Mouse (Mus musculus) adrenal gland, adult 18-20 months (tissue): Measurements from ENCODE around the gene Cry1. TPM values are rescaled to one million over a fixed set of nuclear protein-coding genes. Genes with fewer than 3 reads are reported as not detected.

Experiments used
- DNase-seq, 2 experiments: peaks; one replicate each; pipeline ENCODE4 v3.0.0; 2021 to 2022; ENCODE audit warnings: low spot score in 2 of 2
- total RNA-seq, 2 experiments: library from RNA; stranded (reverse); gene quantifications; 1 replicate in 1 of 2; 2 replicates in 1 of 2; pipeline ENCODE4 v1.2.3; 2021

The Cry1 gene
- total RNA-seq, 2 experiments from 2014 or later = 10.6 to 13.6 TPM

- DNase-seq = no peak
Measured at GRCm38 (mm10) chr10:85164791-85165190, 20.1 kb downstream of the Cry1 start.

DNA sequence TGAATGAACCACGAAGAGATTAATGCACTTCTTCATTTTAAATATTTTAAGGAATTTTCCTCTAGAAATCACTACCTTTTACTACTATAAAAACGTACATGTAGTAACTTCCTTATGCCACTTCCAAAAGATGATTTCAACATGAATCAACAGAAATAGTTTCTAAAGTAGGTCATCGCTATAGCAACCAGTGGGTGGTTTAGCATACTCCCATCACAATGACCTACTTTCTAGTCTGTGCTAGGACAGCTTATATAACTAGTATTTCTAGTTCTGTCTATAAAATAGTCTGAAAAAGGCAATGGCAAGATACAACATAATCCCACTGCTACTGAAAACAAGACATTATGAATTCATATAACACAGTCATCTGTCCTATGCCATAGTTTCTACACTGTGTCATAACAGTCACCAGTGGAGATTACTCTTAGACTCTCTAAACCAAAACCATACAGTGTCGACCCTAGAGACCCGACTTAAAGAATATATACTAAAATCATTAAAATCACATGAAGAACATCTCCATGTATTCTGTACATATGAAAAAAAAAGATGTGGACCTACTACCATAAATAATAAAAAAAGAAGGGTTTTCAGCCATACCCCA lies 23.0 kb downstream of the Cry1 start:
- DNase-seq = no peak

- no peak for DNase-seq
Measured at GRCm38 (mm10) chr10:85159989-85160619, 24.8 kb downstream of the Cry1 start.

DNA sequence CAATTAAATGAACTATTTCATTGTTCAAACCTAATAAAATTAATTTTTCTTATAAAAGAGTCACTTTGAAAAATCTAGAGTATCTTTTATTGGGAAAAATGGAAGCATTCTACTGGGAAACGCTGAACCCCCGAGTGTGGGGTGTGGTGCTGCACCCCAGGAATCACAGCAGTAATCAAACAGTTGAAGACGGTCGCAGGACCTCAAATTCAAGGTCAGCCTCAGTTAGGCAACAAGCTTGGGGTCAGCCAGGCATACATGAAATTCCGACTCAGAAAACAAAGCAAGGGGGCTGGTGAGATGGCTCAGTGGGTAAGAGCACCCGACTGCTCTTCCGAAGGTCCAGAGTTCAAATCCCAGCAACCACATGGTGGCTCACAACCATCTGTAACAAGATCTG lies 27.4 kb downstream of the Cry1 start:
- no peak for DNase-seq

DNA sequence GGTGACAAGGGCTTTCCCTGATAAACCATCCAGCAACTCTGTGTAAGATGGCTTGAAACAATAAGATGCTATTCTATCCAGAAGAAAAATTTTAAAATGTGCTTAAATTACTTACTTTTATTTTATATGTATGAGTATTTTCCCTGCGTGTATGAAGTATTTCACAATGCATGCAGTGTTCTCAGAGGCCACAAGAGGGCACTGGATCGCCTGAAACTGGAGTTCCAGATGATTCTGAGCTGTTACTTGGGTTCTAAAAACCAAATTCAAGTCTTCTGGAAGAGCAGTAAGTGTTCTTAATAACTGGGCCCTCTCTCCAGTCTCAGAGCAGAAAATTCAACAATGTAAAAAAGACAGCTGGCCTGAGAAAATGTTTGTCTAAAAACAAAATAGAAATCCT lies 30.7 kb downstream of the Cry1 start:
- DNase-seq = peak; percentile 64 to 65

GRCm38 (mm10) chr10:85149226-85149625 lies 35.6 kb downstream of the Cry1 start:
- DNase-seq = no peak

- no peak for DNase-seq
Measured at GRCm38 (mm10) chr10:85146282-85146681, 38.6 kb downstream of the Cry1 start.

DNA sequence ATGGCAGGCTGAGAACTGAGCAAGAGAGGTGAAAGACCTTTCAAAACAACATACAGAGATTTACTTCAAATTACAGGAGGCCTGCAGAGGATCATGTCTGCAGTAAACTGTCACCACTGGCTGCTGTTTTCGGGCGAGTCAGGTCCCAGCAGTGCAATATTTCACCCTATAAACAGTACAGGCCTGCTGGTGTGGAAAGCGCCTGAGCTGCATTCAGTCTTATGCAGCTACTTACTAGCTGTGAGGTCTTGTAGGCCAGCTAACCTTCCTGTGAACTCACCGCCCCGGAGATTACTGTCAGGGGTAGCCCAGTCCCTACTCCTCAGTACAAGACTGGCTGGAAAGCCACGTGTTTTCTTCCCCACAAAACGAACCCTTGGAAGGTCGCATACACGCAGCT lies 43.4 kb downstream of the Cry1 start:
- DNase-seq = no peak

GRCm38 (mm10) chr10:85136573-85136972 lies 48.3 kb downstream of the Cry1 start:
- DNase-seq = no peak

GRCm38 (mm10) chr10:85128453-85128852 lies 56.4 kb downstream of the Cry1 start:
- DNase-seq = no peak

DNA sequence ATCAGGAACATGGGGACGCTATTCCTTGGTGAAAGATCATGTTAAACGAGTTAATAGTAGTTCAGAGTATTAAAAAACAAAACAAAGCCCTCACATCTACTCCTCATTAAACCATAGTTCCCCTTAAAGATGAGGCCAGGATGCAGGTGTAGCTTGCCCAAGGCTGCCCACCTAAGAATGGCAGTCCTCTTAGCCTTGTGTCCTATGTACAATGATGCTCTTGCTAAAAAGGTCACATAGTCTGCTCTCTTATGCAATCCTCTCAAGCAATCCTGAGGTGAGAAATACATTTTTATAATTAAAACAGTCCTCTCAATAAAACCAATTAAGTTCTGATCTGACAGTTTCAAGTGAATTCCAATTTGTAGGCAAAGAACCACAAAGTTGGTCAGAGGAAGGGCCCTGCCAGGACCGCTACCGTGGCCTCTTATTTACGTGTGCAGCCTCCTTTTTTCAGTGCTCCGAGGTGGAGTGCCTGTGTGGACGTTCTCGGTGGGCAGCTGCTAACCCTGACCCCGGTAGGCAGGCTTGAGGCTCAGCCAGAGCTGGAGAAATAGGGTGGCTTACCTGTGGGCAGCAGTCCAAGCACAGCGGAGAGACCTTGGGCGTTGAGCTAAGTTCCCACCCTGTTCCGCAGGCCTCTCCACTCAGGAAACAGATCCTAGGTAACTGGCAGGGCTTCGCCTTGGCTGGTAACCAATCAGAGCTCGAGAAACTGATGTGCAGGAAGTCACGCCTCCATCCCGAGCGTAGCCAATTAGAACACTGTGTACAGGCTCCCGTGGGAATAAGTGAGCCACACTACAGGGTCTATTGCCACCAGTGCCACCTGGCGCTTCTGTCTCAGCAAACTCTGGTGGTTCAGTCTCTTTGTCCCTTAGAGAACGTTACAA lies 57.2 kb downstream of the Cry1 start, which contains the start of gene Mterf2:
Gene Mterf2, minus strand, starts transcription at position 633 of the 893 bp plus-strand sequence.
- peak; percentile 72 to 77 for DNase-seq

DNA sequence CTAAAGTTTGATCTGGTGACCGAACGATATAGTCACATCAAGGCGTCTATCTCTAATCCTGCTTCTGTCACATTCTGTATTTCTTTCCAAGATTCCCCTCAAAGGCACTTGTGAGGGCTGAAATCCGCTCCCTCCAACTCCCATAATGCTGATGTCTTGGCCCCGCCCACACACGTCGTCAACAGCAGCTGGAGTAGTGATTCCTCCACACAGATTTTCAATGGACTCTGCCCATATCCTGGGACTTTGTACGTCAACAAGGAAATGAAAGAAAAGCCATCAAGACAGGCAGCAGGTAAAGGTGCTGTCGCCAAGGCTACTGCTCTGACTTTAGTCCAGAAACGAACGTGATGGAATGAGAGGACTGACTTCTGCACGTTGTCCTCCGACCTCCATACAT lies 59.7 kb downstream of the Cry1 start:
- DNase-seq = no peak

DNA sequence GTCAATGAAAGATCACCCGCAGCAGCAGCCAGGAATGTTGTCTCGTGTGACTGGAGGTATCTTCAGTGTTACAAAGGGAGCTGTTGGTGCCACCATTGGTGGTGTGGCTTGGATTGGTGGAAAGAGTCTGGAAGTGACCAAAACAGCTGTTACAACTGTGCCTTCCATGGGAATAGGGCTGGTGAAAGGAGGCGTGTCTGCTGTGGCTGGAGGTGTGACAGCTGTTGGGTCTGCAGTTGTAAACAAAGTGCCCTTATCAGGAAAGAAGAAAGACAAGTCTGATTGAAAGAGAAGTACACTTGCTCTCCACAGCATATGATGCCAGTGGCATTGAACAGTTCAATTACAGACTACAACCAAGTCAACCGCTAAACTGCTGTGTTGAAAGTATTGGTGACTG lies 70.5 kb downstream of the Cry1 start:
- no peak for DNase-seq

GRCm38 (mm10) chr10:85103085-85103885 lies 81.6 kb downstream of the Cry1 start:
- DNase-seq = peak; percentile 23 to 30

DNA sequence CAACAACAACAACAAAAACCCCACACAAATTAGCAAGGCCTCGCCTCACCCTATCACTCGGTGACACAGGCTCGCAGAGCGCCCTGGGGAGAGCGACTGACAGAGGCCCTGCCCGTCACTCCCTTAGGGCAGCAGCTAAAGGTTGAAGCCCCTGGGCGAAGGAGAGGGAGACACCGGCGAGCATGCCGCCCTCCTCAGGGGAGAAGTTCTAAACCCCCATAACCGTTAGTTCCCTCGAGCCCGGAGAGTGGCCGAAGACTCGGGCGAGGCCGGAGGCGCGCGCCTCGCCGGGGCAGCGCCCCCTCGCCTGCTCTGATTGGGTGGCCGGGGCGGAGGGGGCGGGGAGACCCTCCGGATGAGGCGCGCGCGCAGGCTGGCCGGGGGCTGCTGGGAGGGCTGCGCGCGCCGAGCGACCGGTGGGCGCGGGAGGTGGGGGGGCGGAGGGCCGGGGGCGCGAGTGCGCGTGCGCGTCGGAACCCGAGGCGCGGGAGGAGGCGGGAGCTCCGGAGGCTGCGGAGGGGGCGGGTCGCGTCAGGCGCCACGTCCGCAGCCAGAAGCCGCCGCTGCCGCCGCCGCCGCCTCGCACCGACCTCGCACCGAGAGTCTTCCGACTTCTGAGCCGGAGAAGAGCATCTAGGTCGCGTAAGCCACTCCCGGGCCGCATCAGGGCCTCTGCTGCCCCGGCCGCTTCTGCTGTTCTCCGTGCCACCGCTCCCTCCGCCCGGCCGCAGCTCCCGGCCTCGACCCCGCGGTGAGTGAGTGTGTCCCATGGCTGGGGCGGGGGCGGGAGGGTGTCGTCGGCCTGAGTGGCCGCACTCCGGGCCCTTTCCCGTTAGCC lies 82.4 kb downstream of the Cry1 start, which contains the start of the genes Fhl4 and Tmem263:
Gene Fhl4, minus strand, starts transcription at position 249 of the 838 bp plus-strand sequence.
Gene Tmem263, plus strand, starts transcription at position 381 of the 838 bp plus-strand sequence.
- DNase-seq = peak; percentile 73

DNA sequence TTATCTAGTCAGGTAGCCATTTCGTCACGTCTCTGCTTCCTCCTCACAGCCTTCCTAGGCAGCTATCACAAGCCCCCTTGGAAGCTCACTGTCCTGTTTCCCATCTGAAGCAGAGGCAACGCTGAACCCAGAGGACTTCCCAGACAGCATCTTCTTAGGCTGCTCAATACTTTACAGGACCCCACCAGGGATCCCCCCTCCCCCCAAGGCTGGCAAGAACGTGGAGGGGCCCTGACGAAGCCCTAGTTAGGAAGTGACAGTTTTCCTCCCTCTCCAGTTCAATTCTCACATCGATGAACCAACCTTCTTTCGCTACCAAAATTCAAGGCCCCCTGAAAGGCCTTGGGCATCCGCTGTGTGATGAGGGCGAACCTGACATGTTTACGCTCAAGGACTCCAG lies 83.0 kb downstream of the Cry1 start:
- no peak for DNase-seq
